Mouse (Mus musculus): ENCODE measurements at regions not wholly inside any gene's neighbourhood (a gene's known extent, or its start where the extent isn't known, plus 50 kb on each side); places are given as distances from the start of the nearest gene placed in this dataset.

DNA sequence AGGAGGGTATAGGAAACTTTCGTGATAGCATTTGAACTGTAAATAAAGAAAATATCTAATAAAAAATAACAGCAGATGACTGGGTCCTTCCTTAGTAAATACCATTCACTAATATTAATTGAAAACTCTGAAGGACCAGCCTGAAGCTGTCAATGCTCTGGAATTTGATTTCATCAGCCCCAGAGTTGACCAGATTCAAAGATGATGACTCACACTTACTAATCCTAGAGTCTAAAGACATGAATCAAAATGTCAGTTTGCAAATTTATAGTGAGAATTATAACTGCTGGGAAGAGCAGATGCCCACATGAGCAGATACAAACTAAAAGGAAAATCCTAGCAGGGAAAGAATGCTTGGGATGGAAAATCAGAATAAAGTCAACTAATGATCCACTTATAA, 77.8 kb upstream of the Tac1 start:
- DNase-seq: no peak

DNA sequence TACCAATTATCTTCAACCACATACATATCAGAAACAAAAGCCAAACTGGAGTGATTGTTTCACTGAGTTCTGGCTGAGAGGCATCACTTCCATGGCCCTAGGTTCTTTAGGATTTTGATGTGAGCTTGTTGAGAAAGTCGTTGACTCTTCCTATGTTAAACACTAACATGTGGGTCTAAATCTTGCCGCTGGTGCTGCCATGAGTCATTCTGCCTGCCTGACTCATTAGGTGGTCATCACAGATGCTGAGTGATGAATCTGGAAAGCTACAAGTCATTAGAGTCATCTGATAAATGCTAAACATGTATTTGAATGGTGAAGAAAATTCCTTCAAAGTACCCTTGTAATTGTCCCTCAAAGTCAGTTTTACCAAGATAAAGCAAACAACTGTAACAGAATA, 60.4 kb upstream of the Tac1 start:
- DNase-seq: no peak

DNA sequence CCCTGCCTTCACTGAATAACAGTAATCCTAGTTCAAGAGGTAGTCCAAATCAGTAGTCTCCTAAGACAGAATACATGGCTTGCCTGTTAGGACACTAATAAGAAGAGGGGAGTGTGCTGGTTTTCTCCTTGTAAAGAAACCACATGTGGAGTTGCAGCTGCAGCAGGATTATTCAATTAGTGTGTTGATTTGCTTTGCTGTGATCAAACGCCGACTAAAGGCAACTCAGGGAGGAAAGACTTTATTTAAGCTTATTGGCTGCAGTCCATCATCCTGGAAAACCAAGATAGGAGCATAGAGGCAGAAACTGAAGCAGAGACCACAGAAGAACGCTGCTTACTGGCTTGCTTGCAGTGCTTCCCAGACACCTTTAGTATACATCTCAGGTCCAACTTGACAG, 57.9 kb upstream of the Tac1 start:
- no peak for DNase-seq

Data from kidney, adult 8-10 months (tissue).